Mouse (Mus musculus) splenic B cell, adult 2 months (primary cell): ENCODE data around the gene Arhgef2.
"Not testable (repeated sequence)": the region's sequence is repeated elsewhere in the genome, so short reads cannot be mapped to it uniquely, and the experiment has no call there.

ENCODE experiments used
- DNase-seq: peaks from one replicate; pipeline ENCODE4 v3.0.0-alpha.2; 2011; ENCODE audit warnings: low read depth, low spot score
- H3K27me3 ChIP-seq: 2 replicates; pipeline ENCODE4 v1.6.1; 2012; ENCODE audit warnings: mild to moderate bottlenecking, low read length, moderate library complexity, mixed read lengths; ENCODE audit not compliant: control insufficient read depth, poor library complexity, insufficient read depth, severe bottlenecking
- H3K36me3 ChIP-seq: 2 replicates; pipeline ENCODE4 v1.6.1; 2012; ENCODE audit warnings: mild to moderate bottlenecking, low read length, moderate library complexity, mixed read lengths; ENCODE audit not compliant: control insufficient read depth, poor library complexity, insufficient read depth, severe bottlenecking

Arhgef2 gene

GRCm38 (mm10) chr3:88575540-88575939, 30.2 kb upstream of the Arhgef2 start, which contains the start of gene Ssr2:
Gene Ssr2, plus strand, starts transcription at chr3:88575876.
- Histone ChIP-seq H3K36me3 (no peaks in the 10 kb centered on the region), H3K27me3 (no peaks in the 10 kb centered on the region)
- DNase-seq = no peak

GRCm38 (mm10) chr3:88577846-88578245, 27.9 kb upstream of the Arhgef2 start:
- not testable (repeated sequence) for H3K36me3 ChIP-seq, H3K27me3 ChIP-seq, DNase-seq

DNA sequence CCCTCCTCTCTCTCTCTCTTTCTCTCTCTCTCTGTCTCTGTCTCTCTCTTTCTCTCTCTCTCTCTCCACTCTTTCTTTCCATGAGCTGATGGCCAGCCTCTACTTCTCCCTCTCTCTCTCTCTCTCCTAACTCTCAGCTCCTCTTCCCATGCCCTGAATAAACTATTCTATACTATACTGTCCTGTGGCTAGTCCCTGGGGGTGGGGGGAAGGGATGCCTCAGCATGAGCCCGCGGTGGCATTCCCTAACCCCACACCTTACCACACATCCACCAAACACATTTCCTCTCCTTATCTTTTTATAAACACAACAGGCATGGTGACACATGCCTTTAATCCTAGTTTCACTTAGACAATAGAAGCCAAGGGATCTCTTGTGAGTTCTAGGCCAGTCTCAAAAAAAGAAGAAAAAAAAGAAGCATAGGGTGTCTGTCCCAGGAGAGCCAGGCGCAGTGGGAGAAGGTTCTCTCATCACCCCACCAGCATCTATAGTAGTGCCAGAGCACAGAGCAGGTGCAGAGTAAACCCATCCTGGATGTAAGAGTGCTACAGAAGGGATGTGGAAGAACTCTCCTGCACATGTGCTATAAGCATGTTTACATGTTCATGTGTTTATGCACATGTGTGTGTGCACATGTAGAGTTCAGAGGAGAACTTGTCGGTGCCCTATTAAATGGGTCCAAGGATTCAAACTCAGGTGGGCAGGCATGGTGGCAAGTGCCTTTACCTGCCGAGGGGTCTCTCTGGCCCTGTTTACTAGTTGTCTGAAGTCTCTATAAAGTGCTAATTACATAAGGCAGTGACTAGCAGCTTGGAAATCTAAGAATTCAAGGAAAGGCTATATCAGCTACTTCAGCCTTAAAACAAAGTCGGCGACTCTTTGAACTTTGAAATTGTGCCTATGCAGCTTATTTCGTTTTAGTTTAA, 27.0 kb upstream of the Arhgef2 start:
- no peak for DNase-seq
- peaks cover 7% of the 10 kb centered on the region for H3K36me3 ChIP-seq
- H3K27me3 ChIP-seq = no peaks in the 10 kb centered on the region

DNA sequence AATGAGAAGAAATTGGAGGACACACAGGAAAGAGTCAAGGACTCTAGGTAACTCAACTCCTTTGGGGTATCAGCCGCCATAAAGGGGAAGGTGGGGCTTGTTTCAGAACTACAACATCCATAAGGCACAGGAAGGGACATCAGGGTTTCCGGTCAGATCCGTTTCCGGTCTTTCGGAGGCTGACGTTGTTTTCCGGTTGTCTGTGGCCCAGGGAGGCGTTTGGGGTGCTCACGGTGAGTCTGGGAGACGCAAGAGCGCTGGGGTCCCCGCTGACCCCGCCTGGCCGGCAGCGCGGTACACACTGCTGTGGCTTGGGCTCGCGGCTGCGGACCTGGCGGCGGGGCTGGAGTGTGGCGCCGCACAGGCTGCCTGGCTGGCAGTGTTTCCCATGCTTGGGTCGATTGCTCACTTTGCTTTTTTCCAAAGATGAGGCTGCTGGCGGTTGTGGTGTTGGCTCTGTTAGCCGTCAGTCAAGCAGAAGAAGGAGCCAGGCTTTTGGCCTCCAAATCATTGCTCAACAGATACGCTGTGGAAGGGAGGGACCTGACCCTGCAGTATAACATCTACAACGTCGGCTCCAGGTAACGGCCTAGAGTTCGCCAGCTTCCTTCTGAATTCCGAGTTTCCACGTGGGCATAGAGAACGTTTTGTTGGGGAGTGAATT, 26.2 kb upstream of the Arhgef2 start:
- peaks cover 7% of the 10 kb centered on the region for H3K36me3 ChIP-seq
- H3K27me3 ChIP-seq = no peaks in the 10 kb centered on the region
- peak; percentile 84 for DNase-seq

DNA sequence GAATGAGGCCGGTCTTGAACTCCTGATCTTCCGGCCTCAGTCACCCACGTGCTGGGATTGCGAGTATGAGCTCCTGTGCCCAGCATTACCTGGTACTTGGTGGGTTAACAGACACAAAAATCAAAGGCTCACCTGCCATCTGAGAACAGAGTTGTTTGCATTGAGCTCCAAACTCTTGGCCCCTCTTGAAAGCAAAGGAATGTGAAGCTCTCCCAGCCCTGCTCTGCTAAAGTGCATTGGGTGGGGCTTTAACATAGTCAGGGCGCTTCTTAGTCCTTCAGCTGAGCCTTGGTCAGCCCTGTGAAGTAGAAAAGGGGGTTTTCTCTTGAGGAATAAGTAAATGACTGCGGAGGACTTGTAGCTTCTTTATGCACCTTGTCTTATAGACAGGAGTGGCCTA, 20.0 kb upstream of the Arhgef2 start:
- no peak for DNase-seq
- Histone ChIP-seq H3K27me3 (no peaks in the 10 kb centered on the region), H3K36me3 (peaks cover 14% of the 10 kb centered on the region)

GRCm38 (mm10) chr3:88586640-88587039, 19.1 kb upstream of the Arhgef2 start:
- peaks cover 13% of the 10 kb centered on the region for H3K36me3 ChIP-seq
- DNase-seq = no peak
- H3K27me3 ChIP-seq = no peaks in the 10 kb centered on the region

- Histone ChIP-seq H3K27me3 (no peaks in the 10 kb centered on the region), H3K36me3 (peaks cover 6% of the 10 kb centered on the region)
- DNase-seq = no peak
These were observed 15.5 kb upstream of the Arhgef2 start for GRCm38 (mm10) chr3:88590246-88590645.

- H3K36me3 ChIP-seq = peaks cover 6% of the 10 kb centered on the region
- no peaks in the 10 kb centered on the region for H3K27me3 ChIP-seq
- no peak for DNase-seq
These were observed 14.7 kb upstream of the Arhgef2 start for GRCm38 (mm10) chr3:88591044-88591443.

GRCm38 (mm10) chr3:88591950-88592731, 13.6 kb upstream of the Arhgef2 start:
- DNase-seq = peak; percentile 87
- Histone ChIP-seq H3K27me3 (no peaks in the 10 kb centered on the region), H3K36me3 (peaks cover 1% of the 10 kb centered on the region)

DNA sequence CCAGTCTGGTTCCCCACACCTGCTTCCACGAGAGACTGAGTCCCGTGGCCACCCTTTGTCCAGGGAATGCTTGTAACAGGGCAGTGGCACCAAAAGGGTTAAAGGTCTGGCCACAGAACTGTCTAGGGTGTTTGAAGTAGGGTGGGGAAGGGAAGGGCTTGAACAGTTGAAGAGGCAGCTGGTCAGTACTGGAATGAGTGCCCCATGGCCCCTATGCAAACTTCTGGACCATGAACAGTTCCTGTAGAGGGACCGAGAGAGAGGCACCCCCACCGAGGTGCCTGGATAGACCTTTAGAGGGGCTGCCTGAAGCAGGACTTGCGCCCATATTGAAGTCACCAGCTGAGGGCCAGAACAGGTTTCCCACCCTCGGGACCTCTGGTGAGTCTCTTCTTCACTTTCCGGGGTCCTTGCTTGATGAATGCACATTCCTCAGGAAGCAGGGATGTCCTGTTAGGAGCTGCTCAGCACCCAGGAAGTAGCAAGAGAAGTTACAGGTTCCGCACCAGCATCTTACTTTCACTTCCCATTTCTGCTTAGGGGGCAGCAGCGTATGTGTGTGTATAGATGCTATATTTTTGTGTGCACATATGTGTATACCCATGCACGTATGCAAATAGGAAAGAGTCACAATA, 12.7 kb upstream of the Arhgef2 start:
- peaks cover 1% of the 10 kb centered on the region for H3K36me3 ChIP-seq
- peak; percentile 81 for DNase-seq
- no peaks in the 10 kb centered on the region for H3K27me3 ChIP-seq

GRCm38 (mm10) chr3:88593893-88594580, 11.7 kb upstream of the Arhgef2 start:
- H3K27me3 ChIP-seq = no peaks in the 10 kb centered on the region
- no peak for DNase-seq
- H3K36me3 ChIP-seq = no peaks in the 10 kb centered on the region

DNA sequence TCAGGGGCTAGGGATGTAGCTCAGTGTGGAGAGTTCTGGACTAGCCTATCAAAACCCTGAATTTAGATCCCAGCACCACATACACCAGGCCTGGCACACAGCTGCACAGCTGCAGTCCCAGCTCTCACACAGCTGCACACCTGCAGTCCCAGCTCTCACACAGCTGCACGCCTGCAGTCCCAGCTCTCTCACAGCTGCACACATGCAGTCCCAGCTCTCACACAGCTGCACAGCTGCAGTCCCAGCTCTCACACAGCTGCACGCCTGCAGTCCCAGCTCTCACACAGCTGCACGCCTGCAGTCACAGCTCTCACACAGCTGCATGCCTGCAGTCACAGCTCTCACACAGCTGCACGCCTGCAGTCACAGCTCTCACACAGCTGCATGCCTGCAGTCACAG, 9.2 kb upstream of the Arhgef2 start:
- DNase-seq, H3K36me3 ChIP-seq, H3K27me3 ChIP-seq: not testable (repeated sequence)

DNA sequence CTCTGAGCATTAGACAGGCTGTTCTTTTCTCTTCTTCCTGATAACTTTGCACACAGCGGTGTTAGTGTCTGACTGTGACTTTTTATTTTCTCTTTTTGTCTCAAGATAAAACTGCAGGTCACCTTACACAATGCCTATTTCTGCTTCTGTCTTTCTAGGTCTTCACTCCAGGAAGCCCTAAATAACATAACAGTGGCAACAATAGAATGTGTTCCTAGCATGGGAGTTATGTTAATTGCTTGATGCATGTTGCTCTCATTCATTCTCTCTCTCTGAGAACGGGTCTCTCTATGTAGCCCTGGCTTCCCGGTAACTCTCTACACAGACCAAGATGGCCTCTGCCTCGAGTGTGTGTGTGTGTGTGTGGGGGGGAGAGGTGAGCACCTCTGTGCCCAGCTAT, 3.3 kb upstream of the Arhgef2 start:
- DNase-seq = no peak
- Histone ChIP-seq H3K36me3 (no peaks in the 10 kb centered on the region), H3K27me3 (no peaks in the 10 kb centered on the region)

DNA sequence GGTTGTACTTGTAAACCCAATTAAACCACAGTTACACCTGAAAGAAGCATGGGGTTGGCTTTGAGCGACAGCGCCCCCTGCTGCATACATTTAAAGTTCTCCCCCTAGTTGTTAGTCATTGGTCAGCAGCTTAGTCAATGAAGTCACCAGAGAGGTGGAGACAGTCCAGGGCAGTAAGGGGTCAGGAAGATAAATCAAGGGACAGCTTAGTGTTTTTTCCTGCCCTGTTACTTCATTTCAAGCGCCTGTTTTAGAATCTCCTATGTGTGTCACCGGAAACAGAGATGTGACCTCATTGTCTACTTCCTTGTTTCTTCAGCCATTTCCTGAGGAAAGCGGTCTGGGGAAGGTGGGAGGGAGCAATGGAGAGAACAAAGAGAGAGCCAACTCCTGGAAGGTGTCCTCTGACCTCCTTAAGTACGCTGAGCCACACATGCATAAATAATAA, 2.0 kb upstream of the Arhgef2 start:
- H3K27me3 ChIP-seq = no peaks in the 10 kb centered on the region
- peak; percentile 86 for DNase-seq
- no peaks in the 10 kb centered on the region for H3K36me3 ChIP-seq
